Mouse (Mus musculus) kidney, adult 2 months (tissue): ENCODE measurements around the gene Rars.

Experiments used
- CTCF ChIP-seq: fragments of 200-500 bp; conservative IDR thresholded peaks from 2 replicates; pipeline ENCODE4 v1.5.1; 2011; ENCODE audit warnings: low read depth, mild to moderate bottlenecking, control low read depth, low read length, moderate library complexity, mixed read lengths; ENCODE audit not compliant: insufficient read depth, insufficient read length
- POLR2A ChIP-seq: fragments of 200-500 bp; IDR thresholded peaks from one replicate; pipeline ENCODE4 v1.6.1; 2011; ENCODE audit warnings: low read depth, low read length, control low read depth

DNA sequence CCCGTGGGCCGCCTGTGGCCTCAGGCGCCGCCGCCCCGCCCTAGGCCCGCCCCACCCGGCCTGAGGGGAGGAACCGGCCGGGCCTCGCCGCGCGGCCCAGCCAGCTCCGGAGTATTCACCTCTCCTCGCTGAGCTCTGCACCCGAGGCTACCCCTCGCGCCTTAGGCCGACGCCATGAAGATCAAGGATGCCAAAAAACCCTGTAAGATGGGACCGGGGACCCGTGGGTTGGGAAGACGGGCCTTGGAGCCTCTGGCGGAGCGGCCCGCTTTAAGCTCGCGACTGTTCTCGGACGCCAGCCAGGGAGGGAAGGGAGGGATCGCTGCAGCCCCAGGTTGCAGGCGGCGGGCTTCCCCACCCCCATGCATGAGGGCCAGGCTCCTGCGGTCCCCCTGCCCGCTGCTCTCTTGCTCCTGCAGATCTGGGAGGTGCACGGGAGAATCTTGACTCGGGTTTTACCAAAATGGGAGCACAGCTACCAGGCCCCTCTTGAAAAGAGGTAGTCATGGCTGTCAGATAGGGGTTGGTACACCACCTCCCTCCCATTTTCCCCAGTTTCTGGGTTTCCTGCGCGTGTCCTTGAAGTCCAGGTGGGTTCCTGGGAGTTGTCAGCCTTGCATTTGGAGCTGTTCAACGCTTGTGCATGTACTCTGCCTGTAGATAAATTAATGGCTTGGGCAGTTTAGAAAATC lies 64.4 kb downstream of the Rars start:
- no peak for TF ChIP-seq CTCF
- TF ChIP-seq POLR2A: peak; percentile 42
